Mouse (Mus musculus): Measurements from ENCODE around the gene Gm10401. TPM values are rescaled to one million over a fixed set of nuclear protein-coding genes. Genes with fewer than 3 reads are reported as not detected.

The Gm10401 gene
- polyA plus RNA-seq, 1 experiment: not detected

GRCm38 (mm10) chr5:115126578-115127312 lies 28.6 kb upstream of the Gm10401 start:
- Histone ChIP-seq H3K4me1 (ENCODE audit: control insufficient read depth, insufficient read depth, low read length) (no peaks in the 10 kb centered on the region; the same call in 1 of the 2 replicates), H3K27ac (ENCODE audit: control insufficient read depth, insufficient read depth, low read depth, low read length, poor library complexity) (no peak overlapping the region), H3K4me3 (replicated peaks; ENCODE audit: control insufficient read depth, low read depth, low read length) (no peak overlapping the region)
- WGBS: 84% methylated on average over 28 of the region's 28 CpGs
- TF ChIP-seq POLR2A (IDR thresholded peaks at IDR 0.05; ENCODE audit: borderline replicate concordance, control insufficient read depth, low read depth, low read length) (no peak), CTCF (IDR thresholded peaks at IDR 0.05; ENCODE audit: control insufficient read depth, insufficient read depth, low read length) (no peak)

- Histone ChIP-seq H3K4me1 (ENCODE audit: control insufficient read depth, insufficient read depth, low read length) (no peaks in the 10 kb centered on the region), H3K27ac (ENCODE audit: control insufficient read depth, insufficient read depth, low read depth, low read length, poor library complexity) (no peak overlapping the region), H3K4me3 (replicated peaks; ENCODE audit: control insufficient read depth, low read depth, low read length) (no peak overlapping the region)
- no peak for TF ChIP-seq POLR2A (IDR thresholded peaks at IDR 0.05; ENCODE audit: borderline replicate concordance, control insufficient read depth, low read depth, low read length)
- TF ChIP-seq CTCF (IDR thresholded peaks at IDR 0.05; ENCODE audit: control insufficient read depth, insufficient read depth, low read length): peak; percentile 99
- WGBS: 33% methylated on average over 24 of the region's 24 CpGs
These were observed 27.2 kb upstream of the Gm10401 start for GRCm38 (mm10) chr5:115125211-115125871.

- no peak for TF ChIP-seq POLR2A (IDR thresholded peaks at IDR 0.05; ENCODE audit: borderline replicate concordance, control insufficient read depth, low read depth, low read length)
- TF ChIP-seq CTCF (IDR thresholded peaks at IDR 0.05; ENCODE audit: control insufficient read depth, insufficient read depth, low read length): no peak
- no peak overlapping the region for H3K27ac ChIP-seq (ENCODE audit: control insufficient read depth, insufficient read depth, low read depth, low read length, poor library complexity)
- no peak overlapping the region for H3K4me3 ChIP-seq (replicated peaks; ENCODE audit: control insufficient read depth, low read depth, low read length)
- no peaks in the 10 kb centered on the region for H3K4me1 ChIP-seq (ENCODE audit: control insufficient read depth, insufficient read depth, low read length)
- 86% methylated on average over 6 of the region's 6 CpGs for WGBS
These were observed 26.6 kb upstream of the Gm10401 start for GRCm38 (mm10) chr5:115124690-115125089.

GRCm38 (mm10) chr5:115120978-115121377 lies 22.9 kb upstream of the Gm10401 start:
- no peak overlapping the region for H3K27ac ChIP-seq (ENCODE audit: control insufficient read depth, insufficient read depth, low read depth, low read length, poor library complexity)
- peaks cover 1% of the 10 kb centered on the region; the same call in 1 of the 2 replicates for H3K4me1 ChIP-seq (ENCODE audit: control insufficient read depth, insufficient read depth, low read length)
- WGBS: 87% methylated on average over 5 of the region's 5 CpGs
- no peak for TF ChIP-seq CTCF (IDR thresholded peaks at IDR 0.05; ENCODE audit: control insufficient read depth, insufficient read depth, low read length)
- TF ChIP-seq POLR2A (IDR thresholded peaks at IDR 0.05; ENCODE audit: borderline replicate concordance, control insufficient read depth, low read depth, low read length): no peak
- no peak overlapping the region for H3K4me3 ChIP-seq (replicated peaks; ENCODE audit: control insufficient read depth, low read depth, low read length)

GRCm38 (mm10) chr5:115118961-115119570 lies 21.0 kb upstream of the Gm10401 start, which contains the start of gene Acads:
Gene Acads (minus strand): TSS chr5:115119346.
- under 1% methylated on average over 39 of the region's 39 CpGs for WGBS
- Histone ChIP-seq H3K27ac (ENCODE audit: control insufficient read depth, insufficient read depth, low read depth, low read length, poor library complexity) (peak within 1 kb of the TSS; percentile 56; the same call in 1 of the 2 replicates), H3K4me3 (replicated peaks; ENCODE audit: control insufficient read depth, low read depth, low read length) (peak within 1 kb of the TSS; percentile 85), H3K4me1 (ENCODE audit: control insufficient read depth, insufficient read depth, low read length) (peaks cover 1% of the 10 kb centered on the region; the same call in 1 of the 2 replicates)
- no peak for TF ChIP-seq CTCF (IDR thresholded peaks at IDR 0.05; ENCODE audit: control insufficient read depth, insufficient read depth, low read length)
- peak; percentile 55; the same call in 1 of the 2 replicates for TF ChIP-seq POLR2A (IDR thresholded peaks at IDR 0.05; ENCODE audit: borderline replicate concordance, control insufficient read depth, low read depth, low read length)

GRCm38 (mm10) chr5:115117467-115117866 lies 19.4 kb upstream of the Gm10401 start:
- Histone ChIP-seq H3K27ac (ENCODE audit: control insufficient read depth, insufficient read depth, low read depth, low read length, poor library complexity) (no peak overlapping the region), H3K4me3 (replicated peaks; ENCODE audit: control insufficient read depth, low read depth, low read length) (no peak overlapping the region), H3K4me1 (ENCODE audit: control insufficient read depth, insufficient read depth, low read length) (peaks cover 1% of the 10 kb centered on the region; the same call in 1 of the 2 replicates)
- no peak for TF ChIP-seq CTCF (IDR thresholded peaks at IDR 0.05; ENCODE audit: control insufficient read depth, insufficient read depth, low read length)
- TF ChIP-seq POLR2A (IDR thresholded peaks at IDR 0.05; ENCODE audit: borderline replicate concordance, control insufficient read depth, low read depth, low read length): no peak
- WGBS: 78% methylated on average over 13 of the region's 13 CpGs

GRCm38 (mm10) chr5:115116426-115116825 lies 18.3 kb upstream of the Gm10401 start:
- no peak overlapping the region for H3K27ac ChIP-seq (ENCODE audit: control insufficient read depth, insufficient read depth, low read depth, low read length, poor library complexity)
- H3K4me3 ChIP-seq (replicated peaks; ENCODE audit: control insufficient read depth, low read depth, low read length): no peak overlapping the region
- WGBS: 79% methylated on average over 3 of the region's 3 CpGs
- H3K4me1 ChIP-seq (ENCODE audit: control insufficient read depth, insufficient read depth, low read length): peaks cover 1% of the 10 kb centered on the region; the same call in 1 of the 2 replicates
- TF ChIP-seq POLR2A (IDR thresholded peaks at IDR 0.05; ENCODE audit: borderline replicate concordance, control insufficient read depth, low read depth, low read length) (no peak), CTCF (IDR thresholded peaks at IDR 0.05; ENCODE audit: control insufficient read depth, insufficient read depth, low read length) (no peak)

GRCm38 (mm10) chr5:115114501-115114900 lies 16.4 kb upstream of the Gm10401 start:
- H3K27ac ChIP-seq (ENCODE audit: control insufficient read depth, insufficient read depth, low read depth, low read length, poor library complexity): no peak overlapping the region
- 88% methylated on average over 8 of the region's 8 CpGs for WGBS
- TF ChIP-seq POLR2A (IDR thresholded peaks at IDR 0.05; ENCODE audit: borderline replicate concordance, control insufficient read depth, low read depth, low read length) (no peak), CTCF (IDR thresholded peaks at IDR 0.05; ENCODE audit: control insufficient read depth, insufficient read depth, low read length) (no peak)
- no peak overlapping the region for H3K4me3 ChIP-seq (replicated peaks; ENCODE audit: control insufficient read depth, low read depth, low read length)
- H3K4me1 ChIP-seq (ENCODE audit: control insufficient read depth, insufficient read depth, low read length): peaks cover under 1% of the 10 kb centered on the region; the same call in 1 of the 2 replicates

All from bone marrow, adult 2 months (tissue).